Mouse (Mus musculus): ENCODE results near the gene Klhdc8b. TPM values are rescaled to one million over a fixed set of nuclear protein-coding genes. Genes with fewer than 3 reads are reported as not detected.

Klhdc8b gene
- polyA plus RNA-seq (2015; fragmentation: Nextera tagmentation; extraction: Ambion mirVana): 14.7 and 17.2 TPM in 2 replicates

DNA sequence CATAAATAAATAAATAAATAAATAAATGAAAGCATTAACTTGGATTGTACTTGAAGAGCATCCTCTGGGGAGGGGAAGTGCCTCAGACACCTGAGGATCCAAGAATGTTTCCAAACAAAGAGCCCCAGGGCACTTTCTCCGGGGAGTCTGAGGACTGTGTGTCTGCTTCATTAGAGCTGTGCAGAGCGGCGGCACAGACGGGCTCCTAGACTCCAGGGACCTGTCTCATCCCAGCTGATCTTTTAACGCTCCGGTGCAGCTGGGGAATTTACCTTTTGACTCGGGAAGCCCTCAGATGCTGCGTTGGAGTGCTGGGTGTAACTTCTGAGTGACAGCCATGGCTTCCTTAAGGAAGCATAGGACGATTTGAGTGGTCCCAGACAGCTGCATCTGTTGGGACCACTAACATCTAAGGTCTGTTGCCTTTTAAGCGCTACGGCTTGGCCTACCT lies at the start of gene Klhdc8b:
Klhdc8b (minus strand) TSS at position 401 of the 451 bp plus-strand sequence.

DNA sequence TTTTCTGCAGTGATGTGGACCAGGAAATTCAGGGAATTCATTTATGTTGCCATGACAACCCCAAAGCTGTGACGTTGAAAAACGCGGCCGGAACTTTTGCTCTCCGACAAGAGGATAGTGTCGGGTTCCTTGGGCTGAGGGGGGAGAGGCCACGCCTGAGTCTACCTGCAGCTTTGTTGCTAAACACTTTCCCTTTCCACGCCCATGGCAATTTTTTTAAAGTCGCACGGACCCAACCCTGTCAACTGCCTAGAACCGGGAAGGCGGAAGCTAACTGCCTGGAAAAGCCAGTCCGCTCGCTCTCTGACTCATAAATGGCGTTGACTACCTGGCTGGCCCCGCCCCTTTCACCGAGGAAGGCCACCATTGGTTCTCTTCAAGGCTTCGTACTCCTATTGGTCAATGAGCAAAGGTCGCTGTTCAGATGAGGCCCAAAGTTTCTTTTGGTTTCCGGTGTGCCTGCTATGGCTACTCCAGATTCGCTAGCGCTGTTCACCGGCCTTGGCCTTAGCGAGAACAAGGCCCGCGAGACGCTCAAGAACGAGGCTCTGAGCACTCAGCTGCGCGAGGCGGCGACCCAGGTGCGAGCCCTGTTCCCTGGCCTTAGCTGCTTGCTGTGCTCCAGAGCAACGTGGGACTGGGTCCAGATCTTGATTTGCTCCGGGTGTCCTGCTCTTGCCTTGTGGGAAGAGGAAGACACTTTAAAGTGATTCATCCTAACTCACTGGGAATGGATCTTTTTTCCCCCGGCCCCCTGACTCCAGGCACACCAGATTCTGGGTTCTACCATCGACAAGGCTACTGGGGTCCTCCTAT lies 46.4 kb upstream of the Klhdc8b start, which contains the start of gene Qars:
Qars (plus strand) TSS at position 88 of the 816 bp plus-strand sequence.

GRCm38 (mm10) chr9:108490559-108491285 lies 29.3 kb upstream of the Klhdc8b start, which contains the start of gene Usp19:
Gene Usp19, plus strand, starts transcription at chr9:108490602.

DNA sequence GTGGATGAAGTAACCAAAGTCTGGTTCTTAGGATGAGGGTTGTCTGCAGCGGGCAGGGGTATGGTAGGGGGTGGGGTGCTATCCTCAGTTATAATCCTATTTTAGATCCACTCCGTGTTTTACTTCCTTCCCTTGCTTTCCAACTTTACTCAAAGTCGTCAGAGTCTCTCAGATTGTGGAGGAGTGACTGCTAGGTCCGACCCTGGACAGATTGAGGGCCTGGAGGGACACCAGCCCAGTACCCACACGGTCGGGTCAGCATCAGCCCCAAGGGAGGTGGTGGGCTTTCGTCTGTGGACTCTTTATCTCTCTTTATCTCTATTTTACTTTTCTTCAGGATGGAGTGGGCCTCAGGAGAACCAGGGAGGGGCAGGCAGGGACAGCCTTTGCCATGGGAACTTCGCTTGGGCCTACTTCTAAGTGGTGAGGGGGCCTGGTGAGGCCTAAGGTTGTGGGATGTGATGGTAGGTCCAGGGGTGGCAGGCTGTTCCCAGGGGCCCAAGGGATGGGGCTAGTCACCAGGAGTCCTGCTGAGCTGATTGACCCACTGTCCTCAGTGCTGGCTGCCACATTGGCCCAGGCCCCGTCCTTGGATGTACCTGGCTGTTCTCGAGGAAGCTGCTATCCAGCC lies 18.5 kb upstream of the Klhdc8b start, which contains the start of gene Lamb2:
Lamb2 (plus strand) TSS at position 16 of the 631 bp plus-strand sequence.

DNA sequence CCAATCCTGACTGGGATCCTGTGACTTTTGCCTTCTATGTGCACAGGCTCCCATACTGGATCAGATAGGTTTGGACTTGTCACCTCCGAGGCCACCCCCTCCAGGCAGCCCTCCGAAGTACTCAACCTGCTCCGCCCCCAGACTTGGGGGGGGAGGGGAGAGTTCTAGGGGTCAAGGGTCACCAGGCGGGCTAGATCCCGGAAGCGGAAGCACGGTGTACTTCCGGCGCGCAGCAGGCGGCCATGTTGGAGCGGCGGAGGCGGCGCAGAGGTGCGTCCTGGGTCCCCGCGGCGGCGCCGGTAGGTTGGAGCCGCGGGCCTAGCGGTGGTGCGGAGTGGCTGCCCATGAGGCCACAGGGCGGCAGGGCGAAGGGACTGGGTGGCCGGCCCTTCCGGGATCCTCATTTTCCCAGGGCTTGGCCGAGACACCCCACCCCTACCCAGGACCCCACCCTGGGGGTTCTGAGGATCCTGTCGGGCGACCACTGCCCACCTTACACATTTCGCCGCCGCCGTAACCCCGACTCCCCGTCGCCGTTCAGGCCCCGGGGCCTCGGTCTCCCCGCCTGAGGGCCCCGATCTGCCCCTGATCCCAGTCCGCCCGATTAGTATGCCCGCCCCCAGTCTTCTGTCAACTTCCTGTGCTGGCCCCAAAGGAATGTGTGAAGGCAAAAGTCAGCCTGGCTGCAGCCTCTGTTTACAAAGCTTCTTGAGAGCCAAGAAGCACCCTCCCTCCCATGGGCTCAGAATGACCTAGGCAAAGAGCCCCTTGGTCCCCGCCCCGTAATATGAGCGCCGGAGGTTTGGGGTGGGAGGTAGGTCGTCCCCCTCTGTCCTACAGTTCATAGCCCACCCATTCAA lies 832 bp downstream of the Klhdc8b start, which contains the start of gene Ccdc71:
Ccdc71 (plus strand) TSS at position 209 of the 860 bp plus-strand sequence.

GRCm38 (mm10) chr9:108436182-108436581 lies 25.2 kb downstream of the Klhdc8b start, which contains the start of gene BC048562:
Gene BC048562, plus strand, starts transcription at chr9:108436482.

GRCm38 (mm10) chr9:108428384-108428783 lies 33.0 kb downstream of the Klhdc8b start, which contains the start of gene Ccdc36:
Gene Ccdc36, minus strand, starts transcription at chr9:108428484.

Other genes starting within 250 kb of the Klhdc8b start
- 160 and 165 TPM in 2 replicates for gene Dag1, start 197.6 kb downstream of the Klhdc8b start, polyA plus RNA-seq (2015; fragmentation: Nextera tagmentation; extraction: Ambion mirVana)
- 13.9 and 14.8 TPM in 2 replicates for gene Nicn1, start 171.2 kb downstream of the Klhdc8b start, polyA plus RNA-seq (2015; fragmentation: Nextera tagmentation; extraction: Ambion mirVana)
- gene Amt, start 164.7 kb downstream of the Klhdc8b start, polyA plus RNA-seq (2015; fragmentation: Nextera tagmentation; extraction: Ambion mirVana): 2.1 and 2.4 TPM in 2 replicates
- gene Rhoa, start 155.5 kb downstream of the Klhdc8b start, polyA plus RNA-seq (2015; fragmentation: Nextera tagmentation; extraction: Ambion mirVana): 251 and 309 TPM in 2 replicates
- gene Tcta, start 155.4 kb downstream of the Klhdc8b start, polyA plus RNA-seq (2015; fragmentation: Nextera tagmentation; extraction: Ambion mirVana): 43.3 and 45.6 TPM in 2 replicates
- 242 and 328 TPM in 2 replicates for gene Gpx1, start 122.7 kb downstream of the Klhdc8b start, polyA plus RNA-seq (2015; fragmentation: Nextera tagmentation; extraction: Ambion mirVana)
- gene Usp4, start 113.7 kb downstream of the Klhdc8b start, polyA plus RNA-seq (2015; fragmentation: Nextera tagmentation; extraction: Ambion mirVana): 42.4 and 44.9 TPM in 2 replicates
- 0.15 and 0.28 TPM in 2 replicates for gene 1700102P08Rik, start 68.8 kb downstream of the Klhdc8b start, polyA plus RNA-seq (2015; fragmentation: Nextera tagmentation; extraction: Ambion mirVana)
- 0.45 and 0.71 TPM in 2 replicates for gene Ccdc36, start 33.1 kb downstream of the Klhdc8b start, polyA plus RNA-seq (2015; fragmentation: Nextera tagmentation; extraction: Ambion mirVana)
- not detected in 2 replicates for gene BC048562, start 25.1 kb downstream of the Klhdc8b start, polyA plus RNA-seq (2015; fragmentation: Nextera tagmentation; extraction: Ambion mirVana)
- 22.3 and 24.9 TPM in 2 replicates for gene Ccdc71, start 1.1 kb downstream of the Klhdc8b start, polyA plus RNA-seq (2015; fragmentation: Nextera tagmentation; extraction: Ambion mirVana)
- 34.7 and 41.0 TPM in 2 replicates for gene Lamb2, start 18.2 kb upstream of the Klhdc8b start, polyA plus RNA-seq (2015; fragmentation: Nextera tagmentation; extraction: Ambion mirVana)
- gene Usp19, start 29.0 kb upstream of the Klhdc8b start, polyA plus RNA-seq (2015; fragmentation: Nextera tagmentation; extraction: Ambion mirVana): 38.7 and 43.0 TPM in 2 replicates
- gene Qars, start 46.1 kb upstream of the Klhdc8b start, polyA plus RNA-seq (2015; fragmentation: Nextera tagmentation; extraction: Ambion mirVana): 47.8 and 49.7 TPM in 2 replicates
- gene Qrich1, start 55.2 kb upstream of the Klhdc8b start, polyA plus RNA-seq (2015; fragmentation: Nextera tagmentation; extraction: Ambion mirVana): 62.0 and 62.6 TPM in 2 replicates
- gene Impdh2, start 98.7 kb upstream of the Klhdc8b start, polyA plus RNA-seq (2015; fragmentation: Nextera tagmentation; extraction: Ambion mirVana): 56.6 and 61.8 TPM in 2 replicates
- 55.6 and 60.5 TPM in 2 replicates for gene Ndufaf3, start 105.9 kb upstream of the Klhdc8b start, polyA plus RNA-seq (2015; fragmentation: Nextera tagmentation; extraction: Ambion mirVana)
- 23.8 and 31.6 TPM in 2 replicates for gene Dalrd3, start 108.3 kb upstream of the Klhdc8b start, polyA plus RNA-seq (2015; fragmentation: Nextera tagmentation; extraction: Ambion mirVana)
- gene Wdr6, start 117.2 kb upstream of the Klhdc8b start, polyA plus RNA-seq (2015; fragmentation: Nextera tagmentation; extraction: Ambion mirVana): 15.5 and 17.7 TPM in 2 replicates
- 4.7 and 5.4 TPM in 2 replicates for gene P4htm, start 136.1 kb upstream of the Klhdc8b start, polyA plus RNA-seq (2015; fragmentation: Nextera tagmentation; extraction: Ambion mirVana)
- 38.6 and 43.2 TPM in 2 replicates for gene Arih2, start 187.8 kb upstream of the Klhdc8b start, polyA plus RNA-seq (2015; fragmentation: Nextera tagmentation; extraction: Ambion mirVana)
- gene Slc25a20, start 200.5 kb upstream of the Klhdc8b start, polyA plus RNA-seq (2015; fragmentation: Nextera tagmentation; extraction: Ambion mirVana): 126 and 132 TPM in 2 replicates
- gene Prkar2a, start 227.7 kb upstream of the Klhdc8b start, polyA plus RNA-seq (2015; fragmentation: Nextera tagmentation; extraction: Ambion mirVana): 36.5 and 42.6 TPM in 2 replicates